Mouse (Mus musculus) layer of hippocampus, postnatal 14 days (tissue): Measurements from ENCODE around the gene Tcf20. TPM values are rescaled to one million over a fixed set of nuclear protein-coding genes. Genes with fewer than 3 reads are reported as not detected.

Experiments used
- DNase-seq, 2 experiments: peaks; one replicate each; pipeline ENCODE4 v3.0.0; 2021 to 2022; ENCODE audit warnings: low spot score in 2 of 2, mixed read lengths in 1 of 2
- total RNA-seq, 2 experiments: library from RNA; stranded (reverse); gene quantifications; 2 replicates each; pipeline ENCODE4 v1.2.3; 2021

The Tcf20 gene
- total RNA-seq, 2 experiments from 2014 or later = 155 to 157 TPM

GRCm38 (mm10) chr15:82928023-82928422, 59.6 kb downstream of the Tcf20 start:
- no peak for DNase-seq

- no peak for DNase-seq
Measured at GRCm38 (mm10) chr15:82927057-82927456, 60.6 kb downstream of the Tcf20 start.

DNA sequence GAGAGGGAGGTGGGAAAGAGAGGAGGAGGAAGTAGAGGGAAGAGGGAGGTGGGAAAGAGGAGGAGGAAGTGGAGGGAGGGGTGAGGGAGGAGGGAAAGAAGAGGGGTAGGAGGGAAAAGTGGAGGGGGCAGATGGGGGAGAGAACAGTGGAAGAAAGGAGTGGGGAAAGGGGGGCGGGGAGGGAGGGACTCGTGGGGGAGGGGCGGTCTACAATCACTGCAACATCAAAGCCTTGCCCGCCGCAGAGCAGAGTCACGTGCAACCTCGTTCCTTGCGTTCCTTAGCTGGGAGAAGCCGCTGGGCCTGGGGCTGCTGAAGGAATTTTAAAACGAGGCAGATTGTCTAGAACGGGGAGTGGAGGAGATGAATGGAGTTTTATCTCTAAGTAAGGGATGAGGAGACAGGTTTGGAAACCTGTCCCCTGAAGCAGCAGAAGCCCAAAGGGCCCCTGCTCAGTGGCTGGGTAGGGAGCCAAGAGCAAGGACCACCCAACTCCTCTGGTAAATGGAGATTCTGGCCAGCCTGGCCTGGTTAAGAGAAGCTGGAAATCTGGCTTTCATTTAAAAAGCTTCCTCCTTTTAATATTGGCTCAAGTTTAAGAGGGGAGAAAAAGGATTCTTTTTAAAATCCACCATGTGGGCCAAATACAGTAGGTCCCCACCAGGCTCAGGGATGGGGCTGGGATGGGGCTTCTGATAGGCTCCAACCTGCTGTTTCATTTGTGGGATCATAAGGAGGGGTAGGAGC, 62.8 kb downstream of the Tcf20 start:
- no peak for DNase-seq

- no peak for DNase-seq
Measured at GRCm38 (mm10) chr15:82923531-82923930, 64.1 kb downstream of the Tcf20 start.

GRCm38 (mm10) chr15:82922755-82923154, 64.9 kb downstream of the Tcf20 start:
- DNase-seq = no peak

GRCm38 (mm10) chr15:82922052-82922451, 65.6 kb downstream of the Tcf20 start:
- DNase-seq = peak; percentile 93 to 95

- DNase-seq = no peak
Measured at GRCm38 (mm10) chr15:82921559-82921958, 66.1 kb downstream of the Tcf20 start.

GRCm38 (mm10) chr15:82920895-82921515, 66.7 kb downstream of the Tcf20 start:
- no peak for DNase-seq

GRCm38 (mm10) chr15:82917965-82918364, 69.7 kb downstream of the Tcf20 start:
- DNase-seq = no peak

DNA sequence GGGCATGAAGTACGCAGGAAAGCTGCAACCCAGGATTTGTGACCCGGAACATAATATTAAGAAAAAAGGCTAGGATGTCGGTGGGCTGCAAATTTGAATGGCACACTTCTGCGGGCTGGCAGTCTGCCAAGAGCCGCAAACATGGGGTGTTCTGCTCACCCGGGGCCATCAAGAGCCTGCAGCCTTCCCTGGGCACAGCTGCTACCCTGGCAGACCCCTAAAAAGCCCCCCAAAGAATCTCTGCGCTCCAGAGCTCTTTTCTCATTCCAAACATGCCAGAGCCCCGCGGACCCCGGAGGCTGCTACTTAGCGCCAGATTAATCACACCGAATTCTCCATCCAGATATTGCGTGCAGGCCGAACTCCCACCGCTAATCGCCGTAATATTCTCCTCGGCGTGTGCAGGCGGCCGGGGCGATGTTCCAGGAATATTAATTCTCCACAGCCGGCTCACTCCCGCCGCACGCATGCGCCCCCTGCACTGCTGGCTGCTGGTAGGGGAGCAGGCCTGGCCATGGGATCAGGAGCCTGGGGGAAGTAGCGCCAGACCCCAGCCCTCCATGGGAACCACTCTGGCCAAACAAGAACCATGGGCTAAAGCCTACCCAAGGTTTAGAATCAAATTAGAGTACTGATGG, 70.3 kb downstream of the Tcf20 start:
- peak; percentile 72 to 90 for DNase-seq

DNA sequence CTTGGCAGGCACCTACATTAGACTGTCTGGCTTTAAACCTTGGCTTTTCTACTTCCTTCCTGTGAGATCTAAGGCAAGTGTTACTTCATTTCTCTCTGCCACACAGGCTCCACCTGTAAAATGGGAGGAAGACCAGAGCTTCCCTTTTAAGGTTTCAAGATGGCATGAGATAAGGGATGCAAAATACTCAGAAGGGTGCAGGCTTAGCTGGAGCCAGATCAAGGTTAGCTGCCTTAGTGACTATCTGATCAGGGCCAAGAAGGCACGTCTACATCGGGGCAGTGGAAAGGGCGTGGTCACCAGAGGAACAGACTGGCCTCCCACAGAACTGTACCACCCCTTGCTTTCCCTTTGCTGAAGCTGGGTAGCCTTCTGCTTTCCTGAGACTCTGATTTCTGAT, 73.2 kb downstream of the Tcf20 start:
- DNase-seq = no peak

- DNase-seq = no peak
Measured at GRCm38 (mm10) chr15:82911965-82912337, 75.7 kb downstream of the Tcf20 start.

GRCm38 (mm10) chr15:82911001-82911964, 76.4 kb downstream of the Tcf20 start:
- peak in 1 of 2 experiments; percentile 23 for DNase-seq

- DNase-seq = peak in 1 of 2 experiments; percentile 1
Measured at GRCm38 (mm10) chr15:82910596-82910995, 77.1 kb downstream of the Tcf20 start.

GRCm38 (mm10) chr15:82909791-82910190, 77.9 kb downstream of the Tcf20 start:
- no peak for DNase-seq

DNA sequence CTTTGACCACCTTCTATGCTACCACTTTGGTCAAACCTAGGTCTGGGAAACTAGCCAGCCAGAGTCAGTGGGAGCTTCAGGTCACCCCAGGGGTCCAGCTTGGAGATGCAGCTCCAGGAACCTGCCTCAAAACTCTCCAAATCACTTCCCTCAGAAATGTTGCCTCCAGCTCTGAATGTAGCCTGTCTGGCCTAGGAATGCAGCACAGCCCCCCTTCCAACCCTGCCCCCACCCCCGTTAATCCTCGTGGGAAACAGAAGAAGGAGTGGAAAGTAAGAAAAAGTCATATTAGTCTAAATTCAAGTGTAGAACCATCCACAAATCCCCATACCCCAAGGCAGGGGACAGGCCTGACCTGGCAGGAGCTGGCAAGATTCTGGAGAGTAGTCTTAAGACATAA, 79.2 kb downstream of the Tcf20 start:
- DNase-seq = no peak

DNA sequence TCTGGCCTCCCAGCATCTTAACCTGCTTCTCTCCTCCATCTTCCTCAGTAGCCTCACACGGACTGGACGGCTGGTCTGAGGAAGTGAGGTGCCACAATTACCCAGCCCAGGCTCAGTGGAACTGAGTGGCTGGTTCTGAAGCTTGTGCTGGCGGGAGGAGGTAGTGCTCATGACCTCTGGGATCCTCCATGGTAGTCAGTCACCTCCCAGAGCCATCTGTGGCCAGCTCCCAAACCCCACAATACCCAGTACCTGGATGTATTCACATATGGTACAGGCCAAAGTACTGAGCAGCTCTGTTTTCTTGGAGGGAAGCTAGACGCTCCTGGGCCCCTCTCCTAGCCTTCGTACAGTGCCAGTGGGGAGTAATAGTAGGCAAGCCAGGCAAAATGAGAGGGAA, 80.4 kb downstream of the Tcf20 start:
- no peak for DNase-seq

- no peak for DNase-seq
Measured at GRCm38 (mm10) chr15:82906574-82907061, 81.1 kb downstream of the Tcf20 start.

DNA sequence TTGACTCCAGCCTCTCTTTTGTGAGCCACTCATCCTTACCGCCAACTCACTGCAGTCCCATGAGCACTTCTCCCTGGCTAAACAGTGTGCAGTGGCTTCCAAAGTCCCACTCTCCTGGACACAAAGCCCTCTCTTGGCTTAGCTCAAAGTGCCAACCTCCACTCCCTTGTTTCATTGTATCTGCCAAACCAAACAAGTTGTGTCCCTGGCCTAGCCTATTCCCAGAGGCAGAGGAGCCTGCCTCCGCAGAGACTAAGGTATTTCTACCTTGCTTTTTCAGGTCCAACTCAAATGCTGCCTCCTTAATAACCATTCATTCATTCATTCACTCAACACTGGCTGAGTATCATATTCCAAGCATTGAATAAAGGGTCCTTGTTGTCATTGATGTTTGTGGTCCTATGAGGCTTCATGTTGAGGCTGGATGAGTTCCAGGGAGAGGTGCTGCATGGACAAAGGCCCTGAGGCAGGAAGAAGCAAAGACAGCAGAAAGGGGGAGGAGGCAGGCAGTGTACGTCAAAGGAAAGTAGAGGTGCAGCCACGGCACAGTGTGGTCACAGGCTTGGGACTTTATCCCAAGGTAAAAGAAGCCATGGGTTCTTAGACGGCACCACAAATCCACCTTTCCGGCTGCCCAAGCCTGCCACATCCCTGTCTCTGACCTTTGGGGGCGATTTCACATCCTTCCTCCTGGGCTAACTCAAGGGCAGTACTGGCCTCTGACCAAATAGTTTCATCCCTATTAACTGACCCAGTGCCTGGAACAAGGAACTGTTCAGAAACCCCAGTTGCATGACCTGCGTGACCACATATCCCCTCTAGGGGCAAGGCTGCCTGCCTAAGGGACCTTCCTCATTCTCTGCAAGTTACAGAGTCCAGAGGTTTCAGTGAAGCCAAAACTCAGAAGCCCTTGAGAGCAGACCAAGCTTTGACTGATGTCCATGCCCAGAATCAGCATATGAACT, 82.0 kb downstream of the Tcf20 start:
- no peak for DNase-seq

DNA sequence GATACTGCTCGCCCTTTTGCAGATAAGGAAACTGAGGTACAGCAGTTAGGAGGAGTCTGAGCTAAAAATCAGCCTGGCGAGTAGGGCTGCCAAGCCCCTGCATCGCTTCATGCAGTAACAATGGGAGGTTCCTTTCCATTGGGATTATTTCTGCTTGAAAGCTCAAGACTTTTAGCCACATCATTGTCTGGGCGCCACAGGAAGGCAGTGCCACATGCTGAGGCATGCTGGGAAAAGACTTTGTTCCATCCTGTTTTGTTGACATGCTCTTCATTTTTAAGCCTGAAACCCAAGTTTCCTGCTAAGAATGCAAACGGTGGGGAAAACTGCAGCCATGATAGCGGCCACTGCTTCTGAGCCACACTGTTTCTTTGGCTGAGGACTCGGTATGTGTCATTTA, 83.1 kb downstream of the Tcf20 start:
- DNase-seq = no peak
